Comparison of ENCODE assay signal across 17 mouse cellular contexts in genomic region chr17:9286834-9287233, GRCm38 (mm10).
DNase-seq lines count a peak whose midpoint lies in the region; ATAC-seq and TF ChIP-seq lines count a peak whose summit lies in the region.
"Had no signal": no experiment of that assay in that cellular context is flagged by ENCODE, and none has a peak within 500 bp of the region (broad histone marks: within the 10 kb centered on the region; RNA-seq: fewer than 3 reads in every experiment).

No protein-coding gene starts in this region.

- no peak overlapping the region for H3K9ac ChIP-seq in forebrain, postnatal 0 days
- H3K9ac ChIP-seq in forebrain, embryonic 13.5 days = no peak overlapping the region
- no peak overlapping the region for H3K9ac ChIP-seq in neural tube, embryonic 15.5 days (replicated peaks)
- H3K9ac ChIP-seq: embryonic facial prominence, embryonic 15.5 days; forebrain, embryonic 12.5 days; liver, embryonic 14.5 days had no signal

- peak; percentile 38; the same call in 1 of the 2 replicates for TF ChIP-seq CTCF in forebrain, postnatal 0 days (IDR thresholded peaks at IDR 0.05; ENCODE audit: low read depth)

- no peaks in the 10 kb centered on the region for H3K27me3 ChIP-seq in forebrain, postnatal 0 days (ENCODE audit: insufficient read depth, low read length)
- H3K27me3 ChIP-seq in forebrain, embryonic 13.5 days = no peaks in the 10 kb centered on the region
- no peaks in the 10 kb centered on the region for H3K27me3 ChIP-seq in neural tube, embryonic 15.5 days (replicated peaks)
- H3K27me3 ChIP-seq: embryonic facial prominence, embryonic 15.5 days; forebrain, embryonic 12.5 days had no signal

- H3K4me1 ChIP-seq in forebrain, postnatal 0 days (ENCODE audit: insufficient read depth) = no peaks in the 10 kb centered on the region
- peaks cover 6% of the 10 kb centered on the region; the same call in 1 of the 2 replicates for H3K4me1 ChIP-seq in forebrain, embryonic 13.5 days
- peaks cover 11% of the 10 kb centered on the region for H3K4me1 ChIP-seq in neural tube, embryonic 15.5 days
- H3K4me1 ChIP-seq: embryonic facial prominence, embryonic 15.5 days; forebrain, embryonic 12.5 days had no signal

- no peak overlapping the region for H3K4me3 ChIP-seq in forebrain, postnatal 0 days (ENCODE audit: low read depth, low read length)
- no peak overlapping the region for H3K4me3 ChIP-seq in forebrain, embryonic 13.5 days
- H3K4me3 ChIP-seq in neural tube, embryonic 15.5 days (replicated peaks) = no peak overlapping the region
- H3K4me3 ChIP-seq: embryonic facial prominence, embryonic 15.5 days; forebrain, embryonic 12.5 days; heart, embryonic 10.5 days; limb, embryonic 10.5 days had no signal

- no peaks in the 10 kb centered on the region for H3K36me3 ChIP-seq in forebrain, postnatal 0 days (ENCODE audit: insufficient read depth)
- H3K36me3 ChIP-seq in forebrain, embryonic 13.5 days (ENCODE audit: poor library complexity, severe bottlenecking) = no peaks in the 10 kb centered on the region
- H3K36me3 ChIP-seq in neural tube, embryonic 15.5 days = no peaks in the 10 kb centered on the region
- H3K36me3 ChIP-seq: embryonic facial prominence, embryonic 15.5 days; forebrain, embryonic 12.5 days; heart, embryonic 10.5 days; limb, embryonic 10.5 days had no signal

- no peaks in the 10 kb centered on the region for H3K9me3 ChIP-seq in forebrain, postnatal 0 days (ENCODE audit: low read length)
- no peaks in the 10 kb centered on the region for H3K9me3 ChIP-seq in forebrain, embryonic 13.5 days (replicated peaks)
- H3K9me3 ChIP-seq in neural tube, embryonic 15.5 days (replicated peaks) = no peaks in the 10 kb centered on the region
- H3K9me3 ChIP-seq: embryonic facial prominence, embryonic 15.5 days; forebrain, embryonic 12.5 days; heart, embryonic 10.5 days; limb, embryonic 10.5 days had no signal

- WGBS in forebrain, postnatal 0 days = 69% methylated on average over 6 of the region's 6 CpGs
- WGBS in forebrain, embryonic 13.5 days = 64% methylated on average over 6 of the region's 6 CpGs
- whole genome bisulfite sequencing in neural tube, embryonic 15.5 days = 76% methylated on average over 6 of the region's 6 CpGs

- no peak for ATAC-seq in forebrain, postnatal 0 days
- no peak for ATAC-seq in forebrain, embryonic 13.5 days
- no peak for ATAC-seq in neural tube, embryonic 15.5 days (ENCODE audit: low FRiP score)

- no peak overlapping the region for H3K27ac ChIP-seq in forebrain, postnatal 0 days (ENCODE audit: low read depth, low read length)
- H3K27ac ChIP-seq in forebrain, embryonic 13.5 days = no peak overlapping the region
- H3K27ac ChIP-seq in neural tube, embryonic 15.5 days (replicated peaks) = 0 out of 2 replicates have a peak overlapping the region, but pooled peaks have one; percentile 58
- H3K27ac ChIP-seq: embryonic facial prominence, embryonic 15.5 days; forebrain, embryonic 12.5 days; heart, embryonic 10.5 days; limb, embryonic 10.5 days; liver, embryonic 14.5 days had no signal

- no peak for DNase-seq in forebrain, postnatal 0 days
- peak; percentile 6 for DNase-seq in kidney, postnatal 10 days
- no peak for DNase-seq in kidney, adult 11 months
- DNase-seq in neural tube, embryonic 10.5 days (ENCODE audit: extremely low spot score, low spot score) = no peak
- DNase-seq in thymus, postnatal 14 days = no peak
- DNase-seq in Muller cell, postnatal 12 days (ENCODE audit: inconsistent ontology term) = no peak
- DNase-seq: adrenal gland, adult 2 months; cerebellum, adult 9-11 months; layer of hippocampus, adult 9-11 months; right cerebral cortex, adult 18-20 months had no signal

- no peak overlapping the region for H3K4me2 ChIP-seq in forebrain, postnatal 0 days (ENCODE audit: low read depth)
- H3K4me2 ChIP-seq in forebrain, embryonic 13.5 days = no peak overlapping the region
- H3K4me2 ChIP-seq in neural tube, embryonic 15.5 days = no peak overlapping the region
- H3K4me2 ChIP-seq: embryonic facial prominence, embryonic 15.5 days; forebrain, embryonic 12.5 days had no signal
